ENCODE assay signal across 8 mouse cellular contexts in the genomic region with DNA sequence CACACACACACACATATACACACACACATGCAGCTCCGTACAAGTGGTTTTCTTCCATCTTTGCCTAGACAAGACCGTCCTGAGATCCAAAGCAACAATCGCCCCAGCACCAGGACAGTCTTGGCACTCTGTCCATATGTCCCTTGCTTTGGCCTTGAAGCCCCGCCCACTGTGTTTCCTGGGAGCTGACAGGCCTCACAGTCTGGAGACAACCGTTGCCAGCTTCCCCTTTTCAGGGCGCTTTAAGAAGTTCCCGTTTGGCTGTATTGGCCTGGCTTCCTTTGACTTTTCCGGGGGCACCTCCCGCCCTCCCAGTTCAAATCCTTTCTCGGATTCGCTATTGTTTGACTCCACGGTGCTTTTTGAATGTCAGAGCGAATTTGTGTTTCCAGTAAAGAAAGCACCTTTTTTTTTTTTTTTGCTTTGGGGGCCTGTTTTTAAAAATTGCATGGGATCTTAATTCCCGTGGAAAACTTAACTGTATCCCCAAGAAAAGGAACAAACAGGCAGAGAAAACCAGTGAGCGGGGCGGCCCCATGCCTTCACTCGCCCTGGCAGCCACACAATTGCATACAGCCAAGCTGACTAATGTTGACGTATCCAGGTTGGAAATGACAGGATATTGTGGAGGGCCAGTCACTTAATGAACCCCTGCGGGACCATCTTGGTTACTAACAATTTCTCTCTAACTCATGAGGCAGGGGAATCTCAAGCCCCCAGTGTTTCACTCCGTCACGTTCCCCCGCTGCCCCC.
DNase-seq lines count a peak whose midpoint lies in the region; ATAC-seq and TF ChIP-seq lines count a peak whose summit lies in the region.

No protein-coding gene starts in this region.

- peak overlapping the region; percentile 0; the same call in 1 of the 2 replicates for H3K9ac ChIP-seq in hindbrain, embryonic 16.5 days (ENCODE audit: low read depth, low read length)
- H3K9ac ChIP-seq in liver, postnatal 0 days (replicated peaks) = no peak overlapping the region
- H3K9ac ChIP-seq in neural tube, embryonic 13.5 days = 0 out of 2 replicates have a peak overlapping the region, but pooled peaks have one; percentile 31

- WGBS in hindbrain, embryonic 16.5 days = 12% methylated on average over 22 of the region's 22 CpGs
- WGBS in liver, postnatal 0 days (ENCODE audit: insufficient replicate concordance) = 33% methylated on average over 22 of the region's 22 CpGs
- WGBS in neural tube, embryonic 13.5 days = 21% methylated on average over 22 of the region's 22 CpGs

- ATAC-seq in hindbrain, embryonic 16.5 days = peak; percentile 88
- no peak for ATAC-seq in liver, postnatal 0 days
- peak; percentile 77 for ATAC-seq in neural tube, embryonic 13.5 days (ENCODE audit: low read depth)

- peak overlapping the region; percentile 47 for H3K4me2 ChIP-seq in hindbrain, embryonic 16.5 days (ENCODE audit: low read length)
- H3K4me2 ChIP-seq in liver, postnatal 0 days (ENCODE audit: low read depth, low read length) = peak overlapping the region; percentile 53
- peak overlapping the region; percentile 39 for H3K4me2 ChIP-seq in neural tube, embryonic 13.5 days

- no peaks in the 10 kb centered on the region; the same call in 1 of the 2 replicates for H3K4me1 ChIP-seq in brown adipose tissue, adult 24 weeks (ENCODE audit: control insufficient read depth, insufficient read depth, insufficient read length, low read length)
- H3K4me1 ChIP-seq in hindbrain, embryonic 16.5 days (ENCODE audit: control insufficient read depth, insufficient read depth, low read depth, low read length) = peaks cover 7% of the 10 kb centered on the region
- no peaks in the 10 kb centered on the region for H3K4me1 ChIP-seq in liver, postnatal 0 days (ENCODE audit: insufficient read depth)
- H3K4me1 ChIP-seq in neural tube, embryonic 13.5 days (replicated peaks) = peaks cover 50% of the 10 kb centered on the region

- intact Hi-C loops in heart, postnatal 25 days (cut with DNase I) = no loop called here
- intact Hi-C loops in gastrocnemius, postnatal 14 days (cut with DNase I; ENCODE audit: low total_unique reads) = no loop called here
- intact Hi-C loops in left cerebral cortex, postnatal 36 days (cut with DNase I) = no loop called here

- no peaks in the 10 kb centered on the region for H3K9me3 ChIP-seq in hindbrain, embryonic 16.5 days (ENCODE audit: control insufficient read depth, low read length)
- H3K9me3 ChIP-seq in liver, postnatal 0 days (ENCODE audit: low read length) = no peaks in the 10 kb centered on the region
- H3K9me3 ChIP-seq in neural tube, embryonic 13.5 days = no peaks in the 10 kb centered on the region

- TF ChIP-seq EP300 in liver, postnatal 0 days (IDR thresholded peaks at IDR 0.05; ENCODE audit: low read depth) = no peak

- no peaks in the 10 kb centered on the region for H3K36me3 ChIP-seq in hindbrain, embryonic 16.5 days (ENCODE audit: control insufficient read depth, insufficient read depth, low read length)
- H3K36me3 ChIP-seq in liver, postnatal 0 days (replicated peaks; ENCODE audit: insufficient read depth, low read length) = no peaks in the 10 kb centered on the region
- H3K36me3 ChIP-seq in neural tube, embryonic 13.5 days = no peaks in the 10 kb centered on the region

- H3K27me3 ChIP-seq in hindbrain, embryonic 16.5 days (replicated peaks; ENCODE audit: control insufficient read depth, insufficient read depth, low read length) = no peaks in the 10 kb centered on the region
- H3K27me3 ChIP-seq in liver, postnatal 0 days (ENCODE audit: insufficient read depth, low read length) = no peaks in the 10 kb centered on the region
- H3K27me3 ChIP-seq in neural tube, embryonic 13.5 days = peaks cover 12% of the 10 kb centered on the region; the same call in 1 of the 2 replicates

- DNase-seq in heart, adult 11 months = peak; percentile 95
- DNase-seq in heart, postnatal 25 days (ENCODE audit: low spot score) = no peak
- DNase-seq in gastrocnemius, postnatal 14 days = peak; percentile 40
- peak; percentile 58 for DNase-seq in liver, postnatal 0 days
- no peak for DNase-seq in left cerebral cortex, postnatal 36 days (ENCODE audit: low spot score in 2 of 2)

- no peak for TF ChIP-seq CTCF in liver, postnatal 0 days (IDR thresholded peaks at IDR 0.05; ENCODE audit: low read depth)

- H3K4me3 ChIP-seq in brown adipose tissue, adult 24 weeks (ENCODE audit: insufficient read depth, low read depth, low read length) = peak overlapping the region; percentile 9; the same call in 1 of the 2 replicates
- peak overlapping the region; percentile 15; the same call in 1 of the 2 replicates for H3K4me3 ChIP-seq in hindbrain, embryonic 16.5 days (ENCODE audit: low read length)
- no peak overlapping the region for H3K4me3 ChIP-seq in liver, postnatal 0 days (ENCODE audit: low read depth, low read length)
- no peak overlapping the region for H3K4me3 ChIP-seq in neural tube, embryonic 13.5 days

- H3K27ac ChIP-seq in brown adipose tissue, adult 24 weeks (replicated peaks; ENCODE audit: low read depth, low read length) = no peak overlapping the region
- H3K27ac ChIP-seq in hindbrain, embryonic 16.5 days (ENCODE audit: low read depth, low read length) = 0 out of 2 replicates have a peak overlapping the region, but pooled peaks have one; percentile 12
- H3K27ac ChIP-seq in liver, postnatal 0 days (ENCODE audit: low read depth) = no peak overlapping the region
- H3K27ac ChIP-seq in neural tube, embryonic 13.5 days (replicated peaks) = peak overlapping the region; percentile 38; the same call in 1 of the 2 replicates

Comparison
In these comparisons a context has a peak if more than half of its experiments do, and no peak if none do; other contexts are left out.
1. DNase-seq: peak in heart, adult 11 months (single experiment), gastrocnemius, postnatal 14 days (single experiment) and liver, postnatal 0 days (single experiment); none in heart, postnatal 25 days (single experiment) and left cerebral cortex, postnatal 36 days (0 of 2).
2. H3K27ac ChIP-seq: peak in hindbrain, embryonic 16.5 days (single experiment) and neural tube, embryonic 13.5 days (single experiment); none in brown adipose tissue, adult 24 weeks (single experiment) and liver, postnatal 0 days (single experiment).
3. H3K4me3 ChIP-seq: peak in brown adipose tissue, adult 24 weeks (single experiment) and hindbrain, embryonic 16.5 days (single experiment); none in liver, postnatal 0 days (single experiment) and neural tube, embryonic 13.5 days (single experiment).
4. Peak in every context shown above with its lines, with median percentiles within 50 percentile points of each other: H3K4me2 ChIP-seq.